Mouse (Mus musculus): ENCODE measurements around the gene Iqcn.

Iqcn gene

GRCm38 (mm10) chr8:70678679-70679078 lies 24.6 kb upstream of the Iqcn start:
- no peak for DNase-seq (ENCODE audit: low spot score)

- no peak for DNase-seq (ENCODE audit: low spot score)
Measured at GRCm38 (mm10) chr8:70679404-70679803, 23.9 kb upstream of the Iqcn start.

GRCm38 (mm10) chr8:70680039-70680438 lies 23.2 kb upstream of the Iqcn start:
- DNase-seq (ENCODE audit: low spot score) = no peak

GRCm38 (mm10) chr8:70681410-70681809 lies 21.8 kb upstream of the Iqcn start:
- no peak for DNase-seq (ENCODE audit: low spot score)

- DNase-seq (ENCODE audit: low spot score) = peak; percentile 78
Measured at GRCm38 (mm10) chr8:70682193-70682592, 21.1 kb upstream of the Iqcn start.

- no peak for DNase-seq (ENCODE audit: low spot score)
Measured at GRCm38 (mm10) chr8:70682692-70683091, 20.6 kb upstream of the Iqcn start.

- no peak for DNase-seq (ENCODE audit: low spot score)
Measured at GRCm38 (mm10) chr8:70684291-70684690, 19.0 kb upstream of the Iqcn start.

- peak; percentile 44 for DNase-seq (ENCODE audit: low spot score)
Measured at GRCm38 (mm10) chr8:70687576-70687975, 15.7 kb upstream of the Iqcn start.

GRCm38 (mm10) chr8:70688136-70688535 lies 15.1 kb upstream of the Iqcn start:
- no peak for DNase-seq (ENCODE audit: low spot score)

GRCm38 (mm10) chr8:70689892-70690390 lies 13.3 kb upstream of the Iqcn start:
- DNase-seq (ENCODE audit: low spot score) = no peak

GRCm38 (mm10) chr8:70691230-70691629 lies 12.0 kb upstream of the Iqcn start:
- DNase-seq (ENCODE audit: low spot score) = no peak

GRCm38 (mm10) chr8:70691727-70692231 lies 11.5 kb upstream of the Iqcn start:
- no peak for DNase-seq (ENCODE audit: low spot score)

- DNase-seq (ENCODE audit: low spot score) = no peak
Measured at GRCm38 (mm10) chr8:70693636-70694035, 9.6 kb upstream of the Iqcn start.

GRCm38 (mm10) chr8:70695318-70696018 lies 7.8 kb upstream of the Iqcn start:
- DNase-seq (ENCODE audit: low spot score) = peak; percentile 82

- peak; percentile 79 for DNase-seq (ENCODE audit: low spot score)
Measured at GRCm38 (mm10) chr8:70696019-70696885, 7.0 kb upstream of the Iqcn start.

- no peak for DNase-seq (ENCODE audit: low spot score)
Measured at GRCm38 (mm10) chr8:70696946-70697345, 6.3 kb upstream of the Iqcn start.

- no peak for DNase-seq (ENCODE audit: low spot score)
Measured at GRCm38 (mm10) chr8:70697366-70698250, 5.6 kb upstream of the Iqcn start.

GRCm38 (mm10) chr8:70698310-70699109 lies 4.7 kb upstream of the Iqcn start, which contains the start of gene Jund:
Gene Jund (plus strand): TSS chr8:70698949.
- DNase-seq (ENCODE audit: low spot score) = peak; percentile 99

GRCm38 (mm10) chr8:70699116-70699833 lies 4.0 kb upstream of the Iqcn start:
- DNase-seq (ENCODE audit: low spot score) = no peak

- DNase-seq (ENCODE audit: low spot score) = peak; percentile 80
Measured at GRCm38 (mm10) chr8:70699834-70700554, 3.3 kb upstream of the Iqcn start.
